Mouse (Mus musculus) lung, adult 2 months (tissue): ENCODE results near the gene Sipa1.

ENCODE experiments used
- CTCF ChIP-seq: fragments of 200-500 bp; IDR thresholded peaks from 2 replicates; pipeline ENCODE4 v1.5.1; 2011; ENCODE audit warnings: mild to moderate bottlenecking, low read length, control low read depth; ENCODE audit not compliant: insufficient read depth
- POLR2A ChIP-seq: fragments of 200-500 bp; IDR thresholded peaks from 2 replicates; pipeline ENCODE4 v1.6.1; 2011; ENCODE audit warnings: low read depth, mild to moderate bottlenecking, control low read depth, low read length, borderline replicate concordance; ENCODE audit errors: extremely low read depth

DNA sequence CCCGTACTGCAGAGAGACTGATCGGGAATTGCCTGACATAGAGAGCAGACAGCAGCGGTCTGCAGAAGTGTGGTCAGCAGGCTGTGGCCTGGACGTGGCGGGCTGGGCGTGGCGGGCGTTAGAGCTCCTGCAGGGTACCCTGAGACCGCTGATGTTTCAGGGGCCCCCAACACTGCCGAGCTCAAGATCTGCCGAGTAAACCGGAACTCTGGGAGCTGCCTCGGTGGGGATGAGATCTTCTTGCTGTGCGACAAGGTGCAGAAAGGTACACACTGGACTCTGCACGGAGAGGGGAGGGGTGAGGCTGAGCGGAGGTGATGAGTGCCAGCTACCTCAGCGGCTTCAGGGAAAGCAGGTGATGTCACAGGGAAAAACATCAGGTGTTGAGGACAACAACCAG, 22.5 kb downstream of the Sipa1 start:
- TF ChIP-seq CTCF: no peak
- no peak for TF ChIP-seq POLR2A
